Mouse (Mus musculus) layer of hippocampus, adult 9-10 months (tissue): ENCODE measurements around the gene Dach2.
"Not testable (repeated sequence)": the region's sequence is repeated elsewhere in the genome, so short reads cannot be mapped to it uniquely, and the experiment has no call there.

Experiments
- DNase-seq: peaks from one replicate; pipeline ENCODE4 v3.0.0; 2022; ENCODE audit warnings: low spot score

Gene Dach2

DNA sequence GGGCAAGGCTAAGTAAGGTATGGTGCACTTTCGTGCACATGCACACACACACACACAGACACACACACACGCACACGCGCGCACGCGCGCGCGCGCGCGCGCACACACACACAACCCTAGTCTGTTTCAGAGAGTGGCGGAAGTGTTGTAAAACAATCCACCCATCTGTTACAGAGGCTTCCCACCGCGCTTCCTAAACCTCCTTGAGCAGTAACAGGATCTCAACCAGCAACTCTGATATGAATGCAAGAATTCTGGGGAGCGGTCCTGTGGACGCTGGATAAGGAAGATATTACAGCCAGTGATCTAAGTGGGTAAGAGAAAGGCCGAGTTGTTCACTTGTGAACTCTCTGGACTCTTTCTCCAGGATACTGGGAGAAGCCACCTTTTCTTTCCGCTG is at the start of gene Dach2:
Gene Dach2, plus strand, starts transcription at position 107 of the 400 bp plus-strand sequence.
- DNase-seq: no peak

DNA sequence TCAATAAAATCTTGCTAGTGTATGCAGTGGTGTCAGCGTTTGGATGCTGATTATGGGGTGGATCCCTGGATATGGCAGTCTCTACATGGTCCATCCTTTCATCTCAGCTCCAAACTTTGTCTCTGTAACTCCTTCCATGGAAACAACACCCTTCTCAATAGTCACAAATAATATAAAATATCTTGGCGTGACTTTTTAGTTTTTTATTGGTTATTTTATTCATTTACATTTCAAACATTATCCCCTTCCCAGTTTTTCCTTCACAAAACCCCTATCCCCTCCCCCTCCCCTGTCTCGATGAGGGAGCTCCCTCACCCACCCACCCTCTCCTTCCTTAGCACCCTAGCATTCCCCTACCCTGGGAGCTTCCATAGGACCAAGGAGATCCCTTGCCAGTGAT is 44.9 kb upstream of the Dach2 start:
- not testable (repeated sequence) for DNase-seq

DNA sequence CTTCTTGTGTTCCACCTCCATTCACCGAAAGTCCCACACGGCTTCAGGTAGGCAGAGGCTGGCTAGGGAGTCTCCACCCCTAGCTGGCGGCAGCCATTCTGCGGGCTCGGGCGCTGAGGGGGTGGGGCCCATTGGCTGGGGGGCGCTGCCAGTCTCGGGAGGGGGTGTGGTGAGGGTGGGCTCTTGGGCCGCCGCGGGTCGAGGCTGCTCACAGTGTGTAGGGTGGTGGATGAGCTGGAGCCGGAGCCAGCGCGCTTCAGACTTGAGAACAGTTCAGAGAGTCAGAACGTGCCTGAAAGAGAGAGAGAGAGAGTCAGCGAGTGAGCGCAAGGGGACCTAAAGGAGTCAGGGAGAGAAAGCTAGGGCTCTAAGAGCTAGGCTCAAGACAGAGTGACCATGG is 721 bp downstream of the Dach2 start:
- no peak for DNase-seq

DNA sequence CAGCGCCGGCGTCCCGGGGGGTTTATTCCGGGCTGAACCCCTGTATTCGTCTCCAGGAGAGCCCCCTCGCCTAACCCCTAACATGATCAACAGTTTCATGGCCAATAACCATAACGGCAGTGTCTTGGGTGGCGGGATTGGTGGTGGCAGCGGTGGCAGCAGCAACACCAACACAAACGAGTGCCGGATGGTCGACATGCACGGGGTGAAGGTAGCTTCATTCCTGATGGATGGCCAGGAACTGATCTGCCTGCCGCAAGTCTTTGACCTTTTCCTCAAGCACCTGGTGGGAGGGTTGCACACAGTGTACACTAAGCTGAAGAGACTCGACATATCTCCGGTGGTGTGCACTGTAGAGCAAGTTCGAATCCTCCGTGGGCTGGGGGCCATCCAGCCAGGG is 1.2 kb downstream of the Dach2 start:
- no peak for DNase-seq

DNA sequence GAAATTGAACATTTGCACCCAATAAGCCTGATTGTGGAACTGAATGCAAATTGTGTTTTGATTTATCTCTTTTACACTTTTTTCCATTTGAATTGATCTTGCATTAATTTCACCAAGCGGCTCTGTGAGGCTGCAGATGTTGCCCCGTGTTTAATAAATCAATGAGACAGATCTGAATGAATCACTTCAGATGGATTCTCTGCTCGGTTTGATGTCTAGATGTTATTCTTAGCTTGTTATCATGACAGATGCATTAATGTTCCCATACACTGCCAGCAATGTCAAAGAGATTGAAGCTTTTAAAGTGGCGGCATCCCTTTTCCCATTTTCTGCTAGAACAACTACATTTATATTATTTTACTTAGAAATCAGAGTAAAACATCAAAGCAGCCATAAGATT is 7.0 kb downstream of the Dach2 start:
- no peak for DNase-seq

DNA sequence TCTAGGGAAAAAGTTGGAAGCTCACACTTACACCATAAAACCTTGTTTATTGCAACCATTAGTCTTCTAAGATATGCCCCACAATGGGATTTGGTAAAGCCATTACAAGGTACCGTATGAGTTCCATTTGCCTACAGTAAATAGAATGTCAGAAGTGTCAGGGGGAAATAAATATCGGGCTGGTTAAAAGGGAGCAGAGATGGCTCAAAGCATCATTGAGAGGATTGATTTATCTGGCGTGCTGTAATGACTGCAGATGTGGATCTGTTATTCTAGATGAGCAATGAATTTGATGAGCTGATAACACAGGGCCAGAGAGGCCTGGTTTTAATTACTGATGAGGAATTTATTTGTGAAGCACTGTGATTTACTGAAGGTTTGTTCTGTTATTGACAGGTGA is 40.8 kb downstream of the Dach2 start:
- no peak for DNase-seq

DNA sequence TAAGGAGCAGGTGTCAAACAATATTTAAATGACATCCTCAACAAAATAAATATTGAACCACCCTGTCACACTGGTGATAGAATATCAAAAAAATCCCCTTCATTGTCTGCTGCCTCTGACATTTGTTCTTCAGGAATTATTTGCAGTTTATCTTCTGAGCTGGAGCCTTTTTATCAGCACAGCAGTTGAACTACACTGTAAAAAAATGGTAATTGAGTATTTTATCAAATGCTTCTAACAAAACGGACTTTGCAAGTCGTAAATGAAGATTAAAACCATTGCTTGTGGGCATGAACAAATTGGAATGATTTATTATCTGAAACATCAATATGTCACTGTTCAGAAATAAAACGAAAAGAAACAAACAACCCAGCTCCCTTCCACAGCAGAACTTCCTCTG is 97.1 kb downstream of the Dach2 start:
- no peak for DNase-seq

DNA sequence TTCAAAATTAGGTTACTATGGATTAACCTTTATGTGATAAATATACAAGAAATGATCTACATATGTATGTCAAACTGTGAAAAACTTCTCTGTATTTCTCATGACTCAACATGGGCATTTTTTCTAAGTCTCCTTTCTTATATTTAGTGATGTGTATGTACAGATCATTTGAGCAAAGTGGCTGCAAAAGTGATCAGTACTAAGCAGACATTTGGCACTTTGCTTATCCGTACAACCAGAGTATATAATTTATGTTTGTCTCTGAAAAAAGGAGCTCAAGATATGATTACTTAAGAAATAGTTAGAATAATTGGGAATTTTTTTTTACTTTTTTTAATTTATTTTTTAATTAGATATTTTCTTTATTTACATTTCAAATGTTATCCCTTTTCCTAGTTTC is 111.4 kb downstream of the Dach2 start:
- no peak for DNase-seq

DNA sequence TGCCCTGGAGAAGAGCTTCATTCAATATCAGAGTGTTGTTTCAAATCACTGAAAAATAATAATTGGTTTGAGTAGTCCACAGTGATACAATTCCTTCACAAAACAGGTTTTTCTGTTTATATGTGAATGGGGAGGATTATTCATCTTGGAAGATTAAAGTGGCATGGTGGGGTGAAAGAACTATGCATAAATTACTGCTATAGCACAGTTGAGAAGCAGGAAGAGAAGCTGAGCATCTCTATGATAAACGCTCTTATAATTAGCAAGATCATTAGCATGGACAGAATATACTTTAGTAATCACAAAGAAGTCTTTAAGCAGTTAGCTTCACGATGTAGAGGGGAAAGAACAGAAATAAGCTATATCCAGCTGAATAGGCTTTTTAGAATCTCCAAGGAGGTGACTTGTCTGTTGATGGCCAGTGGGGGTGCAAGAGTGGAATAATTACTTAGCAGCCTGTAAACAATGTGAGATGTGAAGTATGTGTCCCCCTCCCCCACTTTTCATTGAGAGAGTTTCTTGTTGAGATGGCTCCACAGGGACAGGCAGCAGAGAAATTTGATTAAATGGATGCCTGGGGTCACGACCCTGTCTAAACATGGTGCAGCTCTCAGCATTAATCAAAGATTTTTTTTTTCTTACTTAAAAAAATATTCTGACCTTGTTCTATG is 124.3 kb downstream of the Dach2 start:
- DNase-seq: no peak

DNA sequence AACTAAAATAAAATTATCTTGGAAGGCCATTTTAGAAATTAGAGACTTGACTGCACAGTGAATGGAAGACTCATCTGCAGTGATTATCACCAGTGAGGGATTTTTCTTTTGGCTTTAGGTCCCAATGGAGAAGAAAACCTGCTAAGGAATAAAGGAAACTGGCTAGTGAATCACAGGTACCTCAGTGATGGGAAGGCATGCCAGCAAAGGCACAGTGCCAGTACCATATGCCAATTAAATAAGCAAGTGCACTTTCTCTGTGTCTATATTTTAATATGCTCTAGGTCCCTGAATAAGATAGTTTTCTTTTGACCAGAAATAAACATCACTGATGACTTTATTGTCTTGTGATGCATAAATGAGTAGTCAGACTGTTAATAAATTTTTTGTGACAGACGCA is 184.8 kb downstream of the Dach2 start:
- no peak for DNase-seq

DNA sequence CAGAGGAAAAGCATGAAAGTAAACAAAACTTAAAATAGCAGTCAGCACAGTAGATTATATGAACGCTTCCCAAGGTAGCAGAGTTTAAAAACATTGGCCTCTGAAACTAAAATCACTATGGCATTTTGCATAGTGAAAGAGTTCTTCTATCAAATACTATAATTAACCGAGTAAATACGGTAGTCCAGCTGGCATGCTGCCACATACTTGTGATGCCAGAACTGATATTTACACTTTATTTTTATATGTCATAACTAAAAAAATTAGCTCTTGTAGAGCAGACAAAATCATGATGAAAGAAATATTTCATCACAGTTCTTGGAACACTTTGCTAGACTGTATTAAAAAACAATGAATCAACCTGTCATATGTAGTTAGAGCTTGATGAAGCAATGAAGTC is 247.8 kb downstream of the Dach2 start:
- no peak for DNase-seq

DNA sequence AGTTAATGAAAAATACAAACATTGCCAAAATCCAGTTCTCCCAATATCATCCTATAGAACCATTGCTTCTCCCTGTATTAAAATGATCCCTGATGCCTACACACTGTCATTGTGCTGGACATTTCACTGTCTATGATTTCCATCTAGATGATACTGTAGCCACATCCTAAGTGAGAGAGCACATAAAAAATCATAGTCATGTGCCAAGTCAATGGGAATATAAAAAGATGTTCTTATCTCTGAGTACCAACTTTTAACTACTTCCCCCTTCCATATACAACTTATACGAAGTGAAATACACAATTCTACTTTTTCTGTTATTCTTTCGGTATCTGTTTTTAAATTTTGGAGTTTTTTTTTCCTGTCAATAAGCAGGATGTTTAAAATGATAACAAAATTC is 266.6 kb downstream of the Dach2 start:
- DNase-seq: no peak

DNA sequence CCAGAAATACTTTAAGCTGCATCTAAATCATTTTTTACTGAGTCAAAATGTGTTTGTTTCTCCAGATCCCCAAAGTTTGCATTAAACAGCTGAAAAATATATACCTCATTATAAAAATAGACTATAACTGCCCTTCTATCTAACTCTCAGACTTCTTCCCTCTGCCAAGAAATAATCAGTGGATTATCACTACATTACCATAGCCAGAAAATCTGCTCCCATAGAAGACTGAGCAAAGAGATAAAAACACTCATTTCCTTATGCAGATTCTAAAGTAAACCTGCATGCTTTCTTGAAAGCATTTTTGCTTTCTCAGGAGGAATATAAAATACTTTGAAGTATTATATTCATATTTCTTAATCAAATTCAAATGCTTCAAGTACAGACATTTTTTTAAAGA is 368.8 kb downstream of the Dach2 start:
- no peak for DNase-seq

DNA sequence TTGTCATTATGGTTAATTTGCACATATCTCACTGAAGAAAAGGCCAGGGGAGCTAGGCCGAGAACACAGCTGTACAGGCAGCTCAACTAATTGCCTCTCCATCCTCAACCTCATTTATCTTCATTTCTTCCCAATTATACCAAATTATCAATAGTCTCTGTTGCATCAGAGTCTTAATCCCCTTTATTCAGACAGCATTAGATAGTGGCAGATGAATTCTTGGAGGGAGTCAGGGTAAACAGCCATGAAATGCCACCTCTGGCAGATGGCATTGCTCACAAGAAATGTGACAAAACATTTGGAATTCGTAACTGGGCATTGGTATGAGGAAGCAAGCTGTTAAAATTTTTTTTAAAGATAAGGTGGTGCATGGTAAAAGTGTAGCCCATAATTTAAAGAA is 389.9 kb downstream of the Dach2 start:
- no peak for DNase-seq

DNA sequence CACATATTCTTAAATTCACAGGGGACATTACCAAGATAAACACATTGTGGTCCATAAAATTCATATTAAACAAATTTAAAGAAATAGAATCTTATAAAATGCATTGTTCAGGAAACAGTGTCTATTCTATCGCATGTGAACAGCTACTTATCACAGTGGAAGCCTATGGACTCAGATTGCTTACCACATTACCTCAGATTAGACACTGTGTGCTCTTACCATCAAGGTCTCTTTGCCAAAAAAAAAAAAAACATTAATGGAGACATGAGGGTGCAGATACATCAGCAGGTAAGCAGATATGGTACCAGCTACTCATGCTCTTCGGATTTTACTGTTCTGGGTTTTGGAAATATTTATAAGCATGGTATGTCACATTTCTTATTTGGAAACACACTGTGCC is 415.1 kb downstream of the Dach2 start:
- DNase-seq: no peak

DNA sequence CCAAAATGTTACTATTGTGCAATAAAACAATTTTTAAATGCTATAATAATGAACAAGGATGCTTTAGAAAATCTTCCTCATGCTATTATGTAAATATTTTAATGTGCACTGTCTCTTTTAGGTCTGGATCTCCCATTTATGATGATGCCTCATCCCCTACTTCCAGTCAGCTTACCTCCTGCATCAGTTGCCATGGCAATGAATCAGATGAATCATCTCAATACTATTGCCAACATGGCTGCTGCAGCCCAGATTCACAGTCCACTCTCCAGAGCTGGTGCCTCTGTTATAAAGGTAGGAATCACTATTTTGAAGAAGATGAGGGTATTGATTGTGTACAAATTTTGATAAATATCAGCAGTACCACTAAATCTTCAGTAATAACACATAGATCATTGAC is 426.8 kb downstream of the Dach2 start:
- no peak for DNase-seq

DNA sequence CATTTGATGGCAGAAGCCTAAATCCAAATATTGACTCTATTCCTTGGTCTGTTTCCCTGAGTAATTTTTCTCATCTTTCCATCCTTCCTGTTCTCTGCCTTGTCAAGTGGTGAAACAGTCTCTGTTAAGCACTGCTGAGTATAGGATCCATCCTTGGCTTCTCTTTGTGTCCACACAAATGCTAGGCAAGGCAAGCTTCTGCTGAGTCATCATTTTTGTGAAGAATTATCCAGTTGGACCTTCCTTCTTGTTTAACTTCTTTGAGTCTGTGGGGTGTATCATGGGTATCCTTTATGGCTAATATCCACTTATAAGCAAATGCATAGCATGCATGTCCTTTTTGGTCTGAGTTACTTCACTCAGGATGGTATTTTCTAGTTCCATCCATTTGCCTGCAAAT is 449.8 kb downstream of the Dach2 start:
- no peak for DNase-seq

DNA sequence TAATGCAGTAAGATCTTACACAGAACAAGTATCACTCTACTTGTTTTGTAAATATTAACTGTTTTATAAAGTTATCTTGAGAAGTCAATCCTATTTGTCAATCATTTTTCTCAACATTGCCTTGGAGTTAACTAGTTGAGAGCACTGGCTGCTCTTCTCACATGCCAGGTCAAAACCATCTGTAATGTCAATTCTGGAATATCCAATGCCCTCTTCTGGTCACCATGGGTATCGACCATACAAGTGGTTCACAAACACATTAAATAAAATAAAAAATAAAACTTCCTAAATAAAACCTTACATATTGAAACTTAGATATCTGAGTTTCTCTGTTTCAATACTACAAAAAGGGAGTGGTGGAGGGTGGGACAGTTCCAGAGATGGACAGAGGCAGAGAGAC is 495.0 kb downstream of the Dach2 start:
- DNase-seq: no peak

DNA sequence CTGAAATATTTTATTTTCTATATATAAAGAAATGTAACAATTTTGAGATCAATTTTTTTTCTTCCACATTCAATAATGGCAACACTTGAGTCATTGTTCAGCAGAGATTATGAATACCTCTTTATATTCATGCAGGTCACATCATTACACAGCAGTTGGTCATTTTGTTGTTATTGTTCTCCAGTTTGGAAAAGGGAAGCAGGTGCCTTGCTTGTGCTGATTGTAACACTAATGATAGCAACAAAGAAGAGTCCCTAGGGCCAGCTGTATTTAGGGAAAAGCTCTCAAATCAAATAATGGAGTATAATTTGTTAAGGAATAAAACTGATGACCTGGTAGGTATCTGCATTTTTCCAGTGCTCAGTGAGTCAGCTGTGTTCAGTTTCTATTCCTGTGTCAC is 513.1 kb downstream of the Dach2 start:
- DNase-seq: no peak

DNA sequence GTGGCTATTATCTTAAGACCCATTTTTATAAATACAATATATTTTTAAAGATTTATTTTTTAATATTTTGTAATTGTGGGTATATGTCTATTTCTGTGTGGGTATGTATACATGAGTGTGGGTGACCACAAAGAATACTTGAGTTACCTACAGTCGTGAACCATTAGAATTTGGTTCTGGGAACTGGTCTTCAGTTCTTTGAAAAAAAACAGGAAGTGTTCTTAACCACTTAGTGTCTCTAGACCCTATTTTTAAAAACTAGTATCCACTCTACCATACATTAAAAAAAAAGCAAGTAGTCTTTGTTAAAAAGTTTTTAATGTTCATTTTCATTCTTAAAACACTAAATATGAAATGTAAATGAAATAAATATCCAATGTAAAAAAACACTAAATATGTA is 529.5 kb downstream of the Dach2 start:
- DNase-seq: no peak

DNA sequence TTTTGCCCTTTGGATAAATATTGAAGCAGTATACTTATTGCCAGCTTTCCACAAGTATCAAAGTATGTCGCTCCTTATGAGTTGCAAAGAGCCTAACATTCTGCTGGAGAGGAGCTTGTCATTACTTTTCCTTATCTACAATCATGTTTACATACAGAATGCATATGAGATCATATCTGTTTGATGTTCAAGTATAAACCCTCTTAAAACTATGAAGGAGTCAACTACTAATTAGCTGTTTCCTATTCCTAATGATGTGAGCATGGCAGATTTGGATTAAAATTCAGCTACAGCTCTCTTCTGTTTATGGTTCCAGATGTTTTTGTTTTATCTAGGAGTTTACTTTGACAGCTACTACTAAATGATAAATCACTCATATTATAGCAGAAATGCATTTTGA is 535.8 kb downstream of the Dach2 start:
- DNase-seq: no peak

DNA sequence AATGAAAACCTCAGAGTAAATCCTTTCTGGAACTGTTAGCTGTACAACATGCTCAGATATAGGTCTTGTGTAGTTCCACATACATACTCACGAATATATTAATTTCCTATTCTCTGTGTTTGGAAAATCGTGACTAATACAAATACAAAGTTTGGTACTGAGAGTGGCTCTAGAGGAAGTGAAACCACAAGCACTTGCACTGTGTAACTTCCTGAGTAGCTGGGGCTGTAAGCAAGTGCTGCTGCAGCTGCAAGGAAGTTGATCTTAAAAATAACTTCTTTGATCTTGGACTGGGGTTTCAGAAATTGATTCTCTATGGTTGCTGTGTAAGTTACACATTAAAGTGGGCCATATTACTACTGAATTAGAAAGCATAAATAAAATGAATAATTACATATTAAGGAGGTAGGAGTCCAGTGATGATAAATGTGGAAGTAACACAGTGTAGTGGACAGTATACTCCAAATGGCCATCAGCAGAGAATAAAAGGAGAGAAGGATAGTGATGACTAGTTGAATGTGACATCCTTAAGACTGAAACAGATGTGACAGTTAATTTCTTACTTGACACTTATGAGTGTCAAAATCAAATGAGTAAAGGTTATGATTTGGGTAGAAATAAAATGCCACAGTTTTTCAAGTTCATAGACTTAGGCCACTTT is 570.7 kb downstream of the Dach2 start:
- no peak for DNase-seq
